Mouse (Mus musculus) small intestine, adult 2 months (tissue): ENCODE results near the gene Faap20.

ENCODE experiments used
- CTCF ChIP-seq: fragments of 200-500 bp; IDR thresholded peaks from 2 replicates; pipeline ENCODE4 v1.5.1; 2012; ENCODE audit warnings: low read depth, mild to moderate bottlenecking, control low read depth, inconsistent platforms, low read length, moderate library complexity, mixed read lengths; ENCODE audit not compliant: insufficient replicate concordance, insufficient read length; ENCODE audit errors: extremely low read depth
- POLR2A ChIP-seq: fragments of 200-500 bp; IDR thresholded peaks from 2 replicates; pipeline ENCODE4 v1.6.1; 2012; ENCODE audit warnings: low read depth, mild to moderate bottlenecking, control low read depth, inconsistent platforms, low read length, moderate library complexity

DNA sequence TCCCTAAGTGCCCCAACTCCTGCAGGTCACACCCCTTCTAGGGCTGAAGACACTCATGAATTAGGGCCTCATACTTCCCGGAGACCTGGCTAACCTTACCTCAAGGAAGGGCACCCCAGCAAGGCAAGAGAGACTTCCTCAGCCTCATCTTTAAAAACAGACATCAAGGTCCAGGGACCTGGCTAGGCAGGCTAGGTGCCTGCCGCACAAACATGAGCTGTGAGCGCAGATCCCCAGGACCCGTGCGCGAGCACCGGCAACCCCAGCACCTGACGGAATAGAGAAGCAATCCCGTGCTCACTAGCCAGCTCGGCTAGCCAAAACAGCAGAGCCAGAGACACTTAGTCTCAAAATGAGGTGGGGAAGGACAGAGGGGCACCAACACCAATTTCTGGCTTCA lies 34.8 kb upstream of the Faap20 start:
- TF ChIP-seq CTCF (no peak), POLR2A (no peak)
